ENCODE assay signal across 16 mouse cellular contexts in the genomic region with DNA sequence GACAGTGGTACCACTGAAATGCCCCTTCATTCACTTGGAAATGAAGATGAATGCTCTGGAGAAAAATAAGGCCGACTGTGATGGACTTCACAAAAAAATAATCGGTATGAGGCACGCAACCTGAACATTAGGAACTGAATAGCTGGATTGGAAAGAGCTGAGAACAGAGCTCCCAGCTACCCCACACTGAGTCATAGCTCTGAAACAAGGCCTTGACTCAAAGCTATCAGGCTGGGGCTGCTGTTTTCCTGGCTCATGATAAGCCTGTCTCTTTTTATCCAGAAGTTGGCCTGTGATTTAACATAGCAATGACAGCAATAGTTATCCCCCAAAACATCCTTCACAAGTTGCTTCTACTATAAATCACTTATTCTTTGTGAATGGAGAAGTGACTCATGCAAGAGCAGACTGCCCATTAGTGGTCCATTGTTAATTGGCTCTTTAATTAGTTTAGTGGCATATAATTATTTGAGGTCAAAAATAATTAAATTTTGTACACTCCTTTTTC.
DNase-seq lines count a peak whose midpoint lies in the region; ATAC-seq lines count a peak whose summit lies in the region.
"Had no signal": no experiment of that assay in that cellular context is flagged by ENCODE, and none has a peak within 500 bp of the region (broad histone marks: within the 10 kb centered on the region; RNA-seq: fewer than 3 reads in every experiment).

No protein-coding gene starts in this region.

- H3K9me3 ChIP-seq in heart, embryonic 14.5 days (ENCODE audit: control insufficient read depth, low read length), result no peaks in the 10 kb centered on the region
- H3K9me3 ChIP-seq: limb, embryonic 15.5 days; neural tube, embryonic 13.5 days had no signal

- DNase-seq in embryo, embryonic 10 days (ENCODE audit: low spot score), result peak; percentile 11
- DNase-seq in embryo, embryonic 11 days, result no peak
- DNase-seq in heart, postnatal 36 days, result no peak
- DNase-seq in right cerebral cortex, adult 18-20 months, result peak; percentile 2
- no peak for DNase-seq in right cerebral cortex, postnatal 25 days
- no peak for DNase-seq in ovary, adult 18-20 months (ENCODE audit: low spot score)
- no peak for DNase-seq in cerebellum, adult 8-10 months
- DNase-seq: cerebellum, postnatal 10 days; gastrocnemius, postnatal 14 days; midbrain, embryonic 14.5 days had no signal

- H3K4me3 ChIP-seq in heart, embryonic 14.5 days (ENCODE audit: control insufficient read depth in 1 of 2, insufficient read depth in 1 of 2, low read depth in 1 of 2, low read length in 2 of 2), result no peak overlapping the region
- H3K4me3 ChIP-seq: limb, embryonic 15.5 days; neural tube, embryonic 13.5 days had no signal

- no peak overlapping the region for H3K4me2 ChIP-seq in heart, embryonic 14.5 days (ENCODE audit: low read length)
- H3K4me2 ChIP-seq: limb, embryonic 15.5 days; neural tube, embryonic 13.5 days had no signal

- H3K27me3 ChIP-seq in heart, embryonic 14.5 days (ENCODE audit: control insufficient read depth, insufficient read depth, low read length), result no peaks in the 10 kb centered on the region
- H3K27me3 ChIP-seq: limb, embryonic 15.5 days; neural tube, embryonic 13.5 days had no signal

- no peak overlapping the region for H3K9ac ChIP-seq in heart, embryonic 14.5 days (ENCODE audit: low read length)
- H3K9ac ChIP-seq: limb, embryonic 15.5 days; neural tube, embryonic 13.5 days had no signal

- 13% methylated on average over 3 of the region's 3 CpGs for WGBS in heart, embryonic 14.5 days

- peak; percentile 61; the same call in 1 of the 2 replicates for ATAC-seq in heart, embryonic 14.5 days (ENCODE audit: insufficient number of reproducible peaks, insufficient read depth, low FRiP score, low read depth)
- ATAC-seq: inflammation-experienced regulatory T-cells, adult 6 months; lung, postnatal 0 days had no signal

- H3K27ac ChIP-seq in heart, embryonic 14.5 days (replicated peaks in 1 of 2; ENCODE audit: control insufficient read depth in 1 of 2, insufficient read depth in 1 of 2, low read depth in 2 of 2, low read length in 2 of 2), result peak overlapping the region; percentile 77 to 88
- H3K27ac ChIP-seq: limb, embryonic 15.5 days; neural tube, embryonic 13.5 days; stomach, postnatal 0 days had no signal

- peaks cover 2 to 11% of the 10 kb centered on the region in 2 experiments; a peak in 3 of 4 replicates for H3K4me1 ChIP-seq in heart, embryonic 14.5 days (ENCODE audit: control insufficient read depth in 2 of 2, insufficient read depth in 2 of 2, low read length in 2 of 2)
- H3K4me1 ChIP-seq: limb, embryonic 15.5 days; neural tube, embryonic 13.5 days had no signal

- intact Hi-C loops in heart, postnatal 36 days (cut with DNase I), result no loop called here

- no peaks in the 10 kb centered on the region for H3K36me3 ChIP-seq in heart, embryonic 14.5 days (ENCODE audit: control insufficient read depth, insufficient read depth, low read length)
- H3K36me3 ChIP-seq: limb, embryonic 15.5 days; neural tube, embryonic 13.5 days had no signal

Comparison
In these comparisons a context has a peak if more than half of its experiments do, and no peak if none do; other contexts are left out.
1. DNase-seq: peak in embryo, embryonic 10 days (single experiment) and right cerebral cortex, adult 18-20 months (single experiment); none in embryo, embryonic 11 days (single experiment), heart, postnatal 36 days (0 of 2), right cerebral cortex, postnatal 25 days (single experiment), ovary, adult 18-20 months (single experiment) and cerebellum, adult 8-10 months (single experiment).